Mouse (Mus musculus): Measurements from ENCODE around the gene Trpm3. TPM values are rescaled to one million over a fixed set of nuclear protein-coding genes. Genes with fewer than 3 reads are reported as not detected.

Gene Trpm3
- polyA plus RNA-seq, 1 experiment from 2014 or later = 1.8 TPM

- H3K27ac ChIP-seq (ENCODE audit: low read depth, low read length) = peak overlapping the region; percentile 37
- no peaks in the 10 kb centered on the region for H3K27me3 ChIP-seq (ENCODE audit: control insufficient read depth, insufficient read depth, low read length)
- H3K36me3 ChIP-seq (ENCODE audit: control insufficient read depth, insufficient read depth, low read length) = no peaks in the 10 kb centered on the region
- peak; percentile 95 for ATAC-seq (replicated peaks; ENCODE audit: insufficient number of reproducible peaks, low FRiP score, low TSS enrichment)
- peak overlapping the region; percentile 65 for H3K4me2 ChIP-seq
- peaks cover 4% of the 10 kb centered on the region; the same call in 1 of the 2 replicates for H3K4me1 ChIP-seq (ENCODE audit: control insufficient read depth, insufficient read depth, low read length)
- no peak overlapping the region for H3K4me3 ChIP-seq (ENCODE audit: low read depth, low read length)
- 0 out of 2 replicates have a peak overlapping the region, but pooled peaks have one; percentile 1 for H3K9ac ChIP-seq (ENCODE audit: low read depth, low read length)
- no peaks in the 10 kb centered on the region for H3K9me3 ChIP-seq (replicated peaks; ENCODE audit: control insufficient read depth, low read length)
- WGBS (ENCODE audit: insufficient replicate concordance) = 37% methylated on average over 18 of the region's 18 CpGs
Observed at GRCm38 (mm10) chr19:22916643-22917344, 777.9 kb downstream of the Trpm3 start.

GRCm38 (mm10) chr19:22917345-22917735, 778.5 kb downstream of the Trpm3 start:
- H3K27ac ChIP-seq (ENCODE audit: low read depth, low read length) = peak overlapping the region; percentile 37; the same call in 1 of the 2 replicates

GRCm38 (mm10) chr19:22920949-22921348, 782.1 kb downstream of the Trpm3 start:
- no peaks in the 10 kb centered on the region for H3K9me3 ChIP-seq (replicated peaks; ENCODE audit: control insufficient read depth, low read length)
- WGBS (ENCODE audit: insufficient replicate concordance) = 75% methylated on average over 5 of the region's 5 CpGs
- H3K4me1 ChIP-seq (ENCODE audit: control insufficient read depth, insufficient read depth, low read length) = peaks cover 3% of the 10 kb centered on the region; the same call in 1 of the 2 replicates
- H3K4me3 ChIP-seq (ENCODE audit: low read depth, low read length) = no peak overlapping the region
- H3K9ac ChIP-seq (ENCODE audit: low read depth, low read length) = no peak overlapping the region
- no peaks in the 10 kb centered on the region for H3K36me3 ChIP-seq (ENCODE audit: control insufficient read depth, insufficient read depth, low read length)
- H3K4me2 ChIP-seq = no peak overlapping the region
- H3K27ac ChIP-seq (ENCODE audit: low read depth, low read length) = no peak overlapping the region
- H3K27me3 ChIP-seq (ENCODE audit: control insufficient read depth, insufficient read depth, low read length) = no peaks in the 10 kb centered on the region
- no peak for ATAC-seq (replicated peaks; ENCODE audit: insufficient number of reproducible peaks, low FRiP score, low TSS enrichment)

More at GRCm38 (mm10) chr19:22917345-22917735, 778.5 kb downstream of the Trpm3 start:
- Histone ChIP-seq H3K9me3 (replicated peaks; ENCODE audit: control insufficient read depth, low read length) (no peaks in the 10 kb centered on the region), H3K4me3 (ENCODE audit: low read depth, low read length) (no peak overlapping the region), H3K4me1 (ENCODE audit: control insufficient read depth, insufficient read depth, low read length) (peaks cover 4% of the 10 kb centered on the region; the same call in 1 of the 2 replicates), H3K9ac (ENCODE audit: low read depth, low read length) (no peak overlapping the region), H3K4me2 (no peak overlapping the region), H3K27me3 (ENCODE audit: control insufficient read depth, insufficient read depth, low read length) (no peaks in the 10 kb centered on the region), H3K36me3 (ENCODE audit: control insufficient read depth, insufficient read depth, low read length) (no peaks in the 10 kb centered on the region)
- no peak for ATAC-seq (replicated peaks; ENCODE audit: insufficient number of reproducible peaks, low FRiP score, low TSS enrichment)
- 61% methylated on average over 3 of the region's 3 CpGs for WGBS (ENCODE audit: insufficient replicate concordance)

- H3K4me1 ChIP-seq (ENCODE audit: control insufficient read depth, insufficient read depth, low read length) = no peaks in the 10 kb centered on the region
- ATAC-seq (replicated peaks; ENCODE audit: insufficient number of reproducible peaks, low FRiP score, low TSS enrichment) = no peak
- H3K4me3 ChIP-seq (ENCODE audit: low read depth, low read length) = no peak overlapping the region
- H3K9ac ChIP-seq (ENCODE audit: low read depth, low read length) = no peak overlapping the region
- no peaks in the 10 kb centered on the region for H3K27me3 ChIP-seq (ENCODE audit: control insufficient read depth, insufficient read depth, low read length)
- H3K9me3 ChIP-seq (replicated peaks; ENCODE audit: control insufficient read depth, low read length) = no peaks in the 10 kb centered on the region
- no peak overlapping the region for H3K4me2 ChIP-seq
- H3K27ac ChIP-seq (ENCODE audit: low read depth, low read length) = no peak overlapping the region
- H3K36me3 ChIP-seq (ENCODE audit: control insufficient read depth, insufficient read depth, low read length) = no peaks in the 10 kb centered on the region
- 75% methylated on average over 18 of the region's 18 CpGs for WGBS (ENCODE audit: insufficient replicate concordance)
Observed at GRCm38 (mm10) chr19:22922871-22923670, 784.2 kb downstream of the Trpm3 start.

DNA sequence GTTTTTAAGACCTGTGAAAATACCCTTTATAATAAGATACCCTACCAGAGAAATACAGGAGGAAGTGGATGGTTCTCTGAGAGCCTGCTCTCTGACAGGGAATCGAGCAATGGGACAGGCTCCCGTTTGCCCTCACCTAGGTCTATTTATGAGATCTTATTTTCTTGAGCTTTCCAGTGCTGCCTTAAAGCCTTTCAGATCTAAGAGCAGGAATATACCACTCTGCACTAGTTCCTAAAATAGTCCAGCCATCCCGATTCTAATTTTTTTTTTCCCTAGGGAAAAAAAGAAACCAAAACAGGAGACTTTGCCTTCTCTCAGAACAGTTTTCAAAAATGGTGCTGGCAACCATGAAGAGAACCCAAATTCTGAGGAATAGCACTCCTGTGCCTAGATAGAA, 786.4 kb downstream of the Trpm3 start:
- no peaks in the 10 kb centered on the region for H3K4me1 ChIP-seq (ENCODE audit: control insufficient read depth, insufficient read depth, low read length)
- H3K9me3 ChIP-seq (replicated peaks; ENCODE audit: control insufficient read depth, low read length) = no peaks in the 10 kb centered on the region
- H3K27ac ChIP-seq (ENCODE audit: low read depth, low read length) = no peak overlapping the region
- no peaks in the 10 kb centered on the region for H3K36me3 ChIP-seq (ENCODE audit: control insufficient read depth, insufficient read depth, low read length)
- WGBS (ENCODE audit: insufficient replicate concordance) = 75% methylated on average over 3 of the region's 3 CpGs
- no peaks in the 10 kb centered on the region for H3K27me3 ChIP-seq (ENCODE audit: control insufficient read depth, insufficient read depth, low read length)
- H3K9ac ChIP-seq (ENCODE audit: low read depth, low read length) = no peak overlapping the region
- no peak overlapping the region for H3K4me2 ChIP-seq
- no peak for ATAC-seq (replicated peaks; ENCODE audit: insufficient number of reproducible peaks, low FRiP score, low TSS enrichment)
- H3K4me3 ChIP-seq (ENCODE audit: low read depth, low read length) = no peak overlapping the region

DNA sequence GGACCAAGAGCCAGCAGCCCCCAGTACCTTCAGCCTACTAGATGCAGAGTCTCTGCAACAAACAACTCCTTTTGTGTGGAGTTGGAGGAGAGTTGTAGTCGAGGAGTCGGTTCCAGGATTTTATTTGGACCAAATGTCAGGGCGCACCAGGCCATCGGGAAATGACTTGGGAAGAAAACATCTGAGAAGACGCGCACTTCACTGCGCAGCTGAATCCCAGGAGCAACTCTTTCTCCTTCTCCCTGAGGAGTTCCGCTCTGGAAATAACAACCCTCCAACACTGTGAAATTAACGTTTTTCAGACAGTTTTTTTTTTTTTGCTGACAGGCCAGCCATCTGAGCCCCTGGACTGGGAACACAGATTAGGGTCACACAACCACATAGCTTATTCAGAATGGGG, 787.9 kb downstream of the Trpm3 start:
- no peak for ATAC-seq (replicated peaks; ENCODE audit: insufficient number of reproducible peaks, low FRiP score, low TSS enrichment)
- Histone ChIP-seq H3K4me1 (ENCODE audit: control insufficient read depth, insufficient read depth, low read length) (no peaks in the 10 kb centered on the region), H3K27ac (ENCODE audit: low read depth, low read length) (no peak overlapping the region), H3K4me3 (ENCODE audit: low read depth, low read length) (no peak overlapping the region), H3K9me3 (replicated peaks; ENCODE audit: control insufficient read depth, low read length) (no peaks in the 10 kb centered on the region), H3K27me3 (ENCODE audit: control insufficient read depth, insufficient read depth, low read length) (no peaks in the 10 kb centered on the region), H3K4me2 (no peak overlapping the region), H3K9ac (ENCODE audit: low read depth, low read length) (no peak overlapping the region), H3K36me3 (ENCODE audit: control insufficient read depth, insufficient read depth, low read length) (no peaks in the 10 kb centered on the region)
- WGBS (ENCODE audit: insufficient replicate concordance) = 79% methylated on average over 9 of the region's 9 CpGs

DNA sequence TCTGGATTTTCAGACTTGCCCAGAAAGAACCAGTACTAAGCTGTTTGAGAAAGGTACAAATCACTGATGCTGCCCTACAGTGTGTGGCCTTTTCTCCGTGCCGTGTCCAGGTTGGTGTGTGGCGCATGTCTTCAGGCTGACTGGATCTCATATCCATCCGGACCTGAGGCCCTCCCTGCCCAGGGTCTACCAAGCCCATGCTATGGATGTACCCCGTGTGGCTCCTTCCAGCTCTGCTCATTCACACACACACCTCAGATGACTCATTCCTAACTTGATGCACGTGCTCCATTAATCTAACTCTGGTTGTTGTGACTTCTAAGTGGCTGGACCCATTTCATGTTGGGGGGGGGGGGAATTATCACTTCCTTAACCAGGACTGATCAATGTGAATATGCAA, 789.5 kb downstream of the Trpm3 start:
- Histone ChIP-seq H3K4me1 (ENCODE audit: control insufficient read depth, insufficient read depth, low read length) (no peaks in the 10 kb centered on the region), H3K4me3 (ENCODE audit: low read depth, low read length) (no peak overlapping the region), H3K9me3 (replicated peaks; ENCODE audit: control insufficient read depth, low read length) (no peaks in the 10 kb centered on the region), H3K9ac (ENCODE audit: low read depth, low read length) (no peak overlapping the region), H3K27me3 (ENCODE audit: control insufficient read depth, insufficient read depth, low read length) (no peaks in the 10 kb centered on the region), H3K27ac (ENCODE audit: low read depth, low read length) (no peak overlapping the region), H3K4me2 (no peak overlapping the region), H3K36me3 (ENCODE audit: control insufficient read depth, insufficient read depth, low read length) (no peaks in the 10 kb centered on the region)
- WGBS (ENCODE audit: insufficient replicate concordance) = 85% methylated on average over 6 of the region's 6 CpGs
- ATAC-seq (replicated peaks; ENCODE audit: insufficient number of reproducible peaks, low FRiP score, low TSS enrichment) = no peak

DNA sequence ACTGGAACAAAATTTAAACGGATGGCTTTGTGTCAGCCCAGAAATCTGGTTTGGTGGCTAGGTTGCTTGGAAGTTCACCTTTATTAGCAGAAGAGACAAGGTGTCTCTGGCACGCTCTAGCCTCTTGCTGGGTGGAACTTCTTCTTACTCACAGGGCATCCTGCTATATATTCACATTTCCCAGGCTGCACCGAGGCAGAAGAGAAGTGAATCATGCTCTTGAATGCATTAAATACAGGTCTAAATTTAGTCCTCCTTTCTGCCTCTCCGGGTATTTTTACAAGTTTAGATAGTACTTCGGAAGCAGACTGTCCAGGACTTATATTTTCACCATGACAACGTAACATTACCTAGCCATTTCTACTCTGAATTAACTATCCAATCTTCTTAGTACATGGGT, 790.9 kb downstream of the Trpm3 start:
- no peak overlapping the region for H3K27ac ChIP-seq (ENCODE audit: low read depth, low read length)

More for the DNA sequence above, 790.9 kb downstream of the Trpm3 start:
- H3K27me3 ChIP-seq (ENCODE audit: control insufficient read depth, insufficient read depth, low read length) = no peaks in the 10 kb centered on the region
- no peak overlapping the region for H3K4me2 ChIP-seq
- H3K4me3 ChIP-seq (ENCODE audit: low read depth, low read length) = no peak overlapping the region
- no peak overlapping the region for H3K9ac ChIP-seq (ENCODE audit: low read depth, low read length)
- WGBS (ENCODE audit: insufficient replicate concordance) = 67% methylated on average over 6 of the region's 6 CpGs
- ATAC-seq (replicated peaks; ENCODE audit: insufficient number of reproducible peaks, low FRiP score, low TSS enrichment) = no peak
- H3K36me3 ChIP-seq (ENCODE audit: control insufficient read depth, insufficient read depth, low read length) = no peaks in the 10 kb centered on the region
- H3K9me3 ChIP-seq (replicated peaks; ENCODE audit: control insufficient read depth, low read length) = no peaks in the 10 kb centered on the region
- no peaks in the 10 kb centered on the region for H3K4me1 ChIP-seq (ENCODE audit: control insufficient read depth, insufficient read depth, low read length)
